Mouse (Mus musculus): ENCODE data around the gene Cog8.
"Not testable (repeated sequence)": the region's sequence is repeated elsewhere in the genome, so short reads cannot be mapped to it uniquely, and the experiment has no call there.

Gene Cog8

DNA sequence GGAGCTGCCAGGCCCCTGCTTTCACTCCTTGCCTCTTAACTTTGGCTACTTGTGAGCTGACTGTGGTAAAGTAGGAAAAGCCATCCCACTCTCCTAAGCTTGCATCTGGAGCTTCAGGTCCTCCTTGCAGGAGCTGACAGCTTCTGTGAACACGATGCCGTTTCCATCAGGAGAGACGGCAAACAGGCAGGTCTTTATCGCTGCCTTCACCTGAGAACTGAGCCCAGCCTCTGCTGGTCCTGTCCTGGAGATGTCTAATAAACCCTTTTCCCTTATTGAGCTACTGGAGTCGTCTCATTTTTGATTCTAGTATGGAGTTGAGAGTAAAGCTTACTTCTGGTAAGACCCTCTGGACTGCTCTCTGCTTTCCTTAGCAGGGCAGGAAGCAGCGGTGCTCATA lies 11.0 kb downstream of the Cog8 start:
- DNase-seq (ENCODE audit: low spot score in 2 of 2): no peak

- no peak for DNase-seq (ENCODE audit: low spot score in 2 of 2)
Observed at GRCm38 (mm10) chr8:107040632-107041031, 15.9 kb downstream of the Cog8 start.

- DNase-seq (ENCODE audit: low spot score in 2 of 2): no peak
Observed at GRCm38 (mm10) chr8:107036626-107037025, 19.9 kb downstream of the Cog8 start.

- no peak for DNase-seq (ENCODE audit: low spot score in 2 of 2)
Observed at GRCm38 (mm10) chr8:107035641-107036040, 20.8 kb downstream of the Cog8 start.

DNA sequence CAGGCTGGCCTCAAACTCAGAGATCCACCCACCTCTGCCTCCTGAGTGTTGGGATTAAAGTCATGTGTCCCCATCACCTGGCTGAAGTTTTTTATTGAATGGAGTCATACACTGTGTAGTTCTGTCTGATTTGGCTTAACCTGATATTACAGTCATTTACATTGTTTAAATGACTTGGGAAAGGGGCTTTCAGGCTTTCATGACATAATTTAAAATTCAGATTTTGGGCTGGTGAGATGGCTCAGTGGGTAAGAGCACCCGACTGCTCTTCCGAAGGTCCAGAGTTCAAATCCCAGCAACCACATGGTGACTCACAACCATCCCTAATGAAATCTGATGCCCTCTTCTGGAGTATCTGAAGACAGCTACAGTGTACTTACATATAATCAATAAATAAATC lies 22.9 kb downstream of the Cog8 start:
- DNase-seq (ENCODE audit: low spot score in 2 of 2): not testable (repeated sequence)

GRCm38 (mm10) chr8:107031577-107032090 lies 24.9 kb downstream of the Cog8 start:
- no peak for DNase-seq (ENCODE audit: low spot score in 2 of 2)

DNA sequence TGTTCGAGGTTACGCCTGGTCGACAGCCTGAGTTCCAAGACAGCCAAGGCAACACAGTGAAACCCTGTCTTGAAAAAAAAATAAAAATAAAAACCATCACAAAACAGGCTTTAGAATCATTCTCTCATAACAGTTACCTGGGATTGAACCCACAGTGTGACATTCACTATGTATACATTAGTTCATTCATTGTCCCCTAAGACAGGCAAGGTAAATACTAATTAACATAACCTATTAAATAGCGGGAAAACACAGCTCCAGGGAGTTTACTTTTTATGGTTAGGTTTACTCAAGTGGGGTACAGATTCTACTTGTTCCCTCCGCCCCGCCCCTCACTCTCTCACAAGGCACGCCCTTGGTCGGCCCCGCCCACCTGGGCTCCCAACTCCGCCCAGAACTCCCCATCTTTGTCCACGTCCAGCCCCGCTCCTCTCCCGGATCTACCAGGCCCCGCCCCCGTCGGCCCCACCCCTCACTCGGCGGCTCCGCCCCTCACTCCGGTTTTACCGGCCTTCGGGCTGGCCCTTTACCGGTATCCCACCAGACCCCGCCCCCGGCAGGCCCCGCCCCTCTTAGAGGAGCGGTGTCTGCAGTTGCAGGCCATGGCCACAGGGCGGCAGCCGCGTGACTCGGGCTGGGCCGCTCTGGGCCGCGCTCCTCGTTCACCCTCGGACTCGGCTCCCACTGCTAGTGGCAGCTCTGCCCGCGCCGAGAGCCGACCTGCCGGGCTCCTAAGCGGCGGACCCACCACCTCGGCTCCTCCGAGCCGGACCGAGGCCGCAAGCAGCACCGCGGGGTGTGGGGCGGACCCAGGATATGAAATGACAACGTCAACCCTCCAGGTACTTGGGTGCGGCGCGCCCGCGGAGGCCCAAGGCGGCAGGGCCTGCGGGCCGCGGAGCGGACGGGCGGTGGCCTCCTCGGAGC lies 25.6 kb downstream of the Cog8 start, which contains the start of gene Vps4a:
Vps4a (plus strand) TSS at position 573 of the 927 bp plus-strand sequence.
- DNase-seq (ENCODE audit: low spot score in 2 of 2): peak; percentile 95 to 96

DNA sequence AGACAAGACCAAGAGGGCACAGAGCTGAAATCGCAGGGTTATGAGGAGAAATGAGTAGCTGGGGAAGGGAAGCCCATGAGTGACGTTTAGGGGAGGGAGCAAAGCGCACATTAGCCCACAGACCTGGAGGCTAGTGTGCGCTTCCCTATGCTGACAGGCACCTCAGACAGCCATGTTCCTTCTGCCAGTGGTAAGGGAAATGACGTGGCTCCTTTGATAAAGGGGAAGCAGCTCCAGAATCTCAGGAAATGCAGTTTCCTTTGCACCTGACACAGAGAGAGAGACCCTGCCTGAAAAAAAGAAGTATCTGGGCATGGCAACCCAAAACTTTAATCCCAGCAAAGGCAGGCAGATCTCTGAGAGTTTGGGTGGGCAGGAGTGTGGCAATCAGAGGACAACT lies 26.4 kb downstream of the Cog8 start:
- no peak for DNase-seq (ENCODE audit: low spot score in 2 of 2)

- DNase-seq (ENCODE audit: low spot score in 2 of 2): no peak
Observed at GRCm38 (mm10) chr8:107029310-107029709, 27.2 kb downstream of the Cog8 start.

- no peak for DNase-seq (ENCODE audit: low spot score in 2 of 2)
Observed at GRCm38 (mm10) chr8:107023479-107023878, 33.0 kb downstream of the Cog8 start.

GRCm38 (mm10) chr8:107014915-107015314 lies 41.6 kb downstream of the Cog8 start:
- no peak for DNase-seq (ENCODE audit: low spot score in 2 of 2)

DNA sequence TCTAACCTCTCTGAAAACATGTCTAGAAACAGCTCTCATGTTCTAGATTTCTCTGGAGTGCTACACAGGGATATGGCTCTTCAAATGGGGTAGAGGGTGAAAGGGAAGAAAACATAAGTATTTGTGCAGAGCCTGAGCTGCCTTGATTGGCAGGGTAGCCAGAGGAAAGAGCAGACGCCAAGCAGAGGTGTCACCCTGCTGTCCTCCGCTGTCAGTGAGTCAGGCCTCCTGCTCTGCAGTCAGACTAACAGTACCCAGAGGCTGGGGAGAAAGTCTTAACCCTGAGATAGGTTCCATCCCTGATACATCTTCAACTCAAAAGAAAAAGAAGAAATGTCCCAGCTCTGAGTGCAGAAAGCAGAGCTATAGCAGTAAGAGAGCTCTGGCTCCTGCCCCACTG lies 43.8 kb downstream of the Cog8 start:
- DNase-seq (ENCODE audit: low spot score in 2 of 2): no peak

DNA sequence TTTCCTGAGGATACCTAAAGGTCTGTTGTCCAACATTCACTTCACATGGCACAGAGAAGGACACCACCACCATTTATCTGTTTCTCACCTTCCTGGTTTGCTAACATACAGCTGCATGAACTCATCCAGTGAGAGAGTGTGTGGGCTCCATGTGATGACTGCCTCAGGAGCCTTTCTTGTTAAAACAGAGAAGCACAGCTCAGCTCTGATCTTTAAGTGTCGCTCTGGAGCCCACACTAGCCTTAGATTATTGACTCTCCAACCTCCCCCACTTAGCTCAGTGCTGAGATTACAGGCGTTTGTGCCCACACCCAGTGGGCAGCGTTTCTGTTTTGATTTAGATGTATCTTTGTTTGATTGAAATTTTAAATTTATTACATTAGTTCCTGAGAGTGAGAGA lies 48.7 kb downstream of the Cog8 start:
- DNase-seq (ENCODE audit: low spot score in 2 of 2): peak; percentile 21 to 36

GRCm38 (mm10) chr8:107002532-107002931 lies 54.0 kb downstream of the Cog8 start:
- DNase-seq (ENCODE audit: low spot score in 2 of 2): peak; percentile 84 to 92

- DNase-seq (ENCODE audit: low spot score in 2 of 2): no peak
Observed at GRCm38 (mm10) chr8:106999068-106999467, 57.4 kb downstream of the Cog8 start.

DNA sequence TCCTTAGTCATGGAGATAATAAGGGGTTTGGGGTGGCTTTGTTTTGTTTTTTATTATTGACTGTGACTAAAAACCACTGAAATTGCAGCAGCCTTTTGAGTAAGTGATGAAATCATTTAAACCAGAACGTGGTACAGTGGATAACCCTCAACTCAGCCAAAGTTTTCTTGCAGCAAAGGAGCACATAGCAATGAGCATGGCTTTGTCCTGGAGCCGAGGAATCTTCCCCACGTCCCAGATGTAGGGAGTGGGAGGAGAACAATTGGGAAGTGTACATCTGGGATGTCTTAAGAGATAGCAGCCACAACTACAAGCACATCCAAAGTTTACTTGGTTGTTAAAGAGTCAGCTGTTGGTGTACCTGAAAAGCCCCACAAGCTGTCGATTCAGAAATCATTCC lies 59.1 kb downstream of the Cog8 start:
- no peak for DNase-seq (ENCODE audit: low spot score in 2 of 2)

GRCm38 (mm10) chr8:106996339-106996738 lies 60.1 kb downstream of the Cog8 start:
- not testable (repeated sequence) for DNase-seq (ENCODE audit: low spot score in 2 of 2)
